Mouse (Mus musculus): ENCODE measurements around the gene Ccdc78.

GRCm38 (mm10) chr17:25738861-25739260, 47.5 kb upstream of the Ccdc78 start:
- TF ChIP-seq CTCF (IDR thresholded peaks at IDR 0.05) (no peak), EP300 (IDR thresholded peaks at IDR 0.05) (no peak)

Data from lung, postnatal 0 days (tissue).